Mouse (Mus musculus): ENCODE measurements at regions not wholly inside any gene's neighbourhood (a gene's known extent, or its start where the extent isn't known, plus 50 kb on each side); places are given as distances from the start of the nearest gene placed in this dataset.

- no peak for DNase-seq (ENCODE audit: low spot score in 2 of 2)
Measured at GRCm38 (mm10) chr3:149329615-149330014, 339.3 kb upstream of the Adgrl2 start.

GRCm38 (mm10) chr3:149326664-149327063 lies 336.3 kb upstream of the Adgrl2 start:
- DNase-seq (ENCODE audit: low spot score in 2 of 2): no peak

- DNase-seq (ENCODE audit: low spot score in 2 of 2): no peak
Measured at GRCm38 (mm10) chr3:149324088-149324487, 333.7 kb upstream of the Adgrl2 start.

- no peak for DNase-seq (ENCODE audit: low spot score in 2 of 2)
Measured at GRCm38 (mm10) chr3:149318728-149319127, 328.4 kb upstream of the Adgrl2 start.

GRCm38 (mm10) chr3:149314258-149314657 lies 323.9 kb upstream of the Adgrl2 start:
- no peak for DNase-seq (ENCODE audit: low spot score in 2 of 2)

- DNase-seq (ENCODE audit: low spot score in 2 of 2): no peak
Measured at GRCm38 (mm10) chr3:149313217-149313616, 322.9 kb upstream of the Adgrl2 start.

- DNase-seq (ENCODE audit: low spot score in 2 of 2): no peak
Measured at GRCm38 (mm10) chr3:149311576-149311975, 321.2 kb upstream of the Adgrl2 start.

GRCm38 (mm10) chr3:149306709-149307108 lies 316.4 kb upstream of the Adgrl2 start:
- DNase-seq (ENCODE audit: low spot score in 2 of 2): no peak

- DNase-seq (ENCODE audit: low spot score in 2 of 2): no peak
Measured at GRCm38 (mm10) chr3:149306291-149306690, 315.9 kb upstream of the Adgrl2 start.

- no peak for DNase-seq (ENCODE audit: low spot score in 2 of 2)
Measured at GRCm38 (mm10) chr3:149305440-149305839, 315.1 kb upstream of the Adgrl2 start.

GRCm38 (mm10) chr3:149305011-149305413 lies 314.7 kb upstream of the Adgrl2 start:
- DNase-seq (ENCODE audit: low spot score in 2 of 2): no peak

- no peak for DNase-seq (ENCODE audit: low spot score in 2 of 2)
Measured at GRCm38 (mm10) chr3:149303418-149303817, 313.1 kb upstream of the Adgrl2 start.

- no peak for DNase-seq (ENCODE audit: low spot score in 2 of 2)
Measured at GRCm38 (mm10) chr3:149300002-149300401, 309.6 kb upstream of the Adgrl2 start.

- no peak for DNase-seq (ENCODE audit: low spot score in 2 of 2)
Measured at GRCm38 (mm10) chr3:149296419-149296962, 306.1 kb upstream of the Adgrl2 start.

- DNase-seq (ENCODE audit: low spot score in 2 of 2): no peak
Measured at GRCm38 (mm10) chr3:149295942-149296341, 305.6 kb upstream of the Adgrl2 start.

GRCm38 (mm10) chr3:149295257-149295831 lies 305.0 kb upstream of the Adgrl2 start:
- no peak for DNase-seq (ENCODE audit: low spot score in 2 of 2)

GRCm38 (mm10) chr3:149294445-149294844 lies 304.1 kb upstream of the Adgrl2 start:
- DNase-seq (ENCODE audit: low spot score in 2 of 2): no peak

GRCm38 (mm10) chr3:149292459-149292858 lies 302.1 kb upstream of the Adgrl2 start:
- no peak for DNase-seq (ENCODE audit: low spot score in 2 of 2)

- DNase-seq (ENCODE audit: low spot score in 2 of 2): no peak
Measured at GRCm38 (mm10) chr3:149291473-149291872, 301.1 kb upstream of the Adgrl2 start.

- DNase-seq (ENCODE audit: low spot score in 2 of 2): no peak
Measured at GRCm38 (mm10) chr3:149290228-149290627, 299.9 kb upstream of the Adgrl2 start.

- no peak for DNase-seq (ENCODE audit: low spot score in 2 of 2)
Measured at GRCm38 (mm10) chr3:149287080-149287479, 296.7 kb upstream of the Adgrl2 start.

GRCm38 (mm10) chr3:149284976-149285375 lies 294.6 kb upstream of the Adgrl2 start:
- no peak for DNase-seq (ENCODE audit: low spot score in 2 of 2)

- no peak for DNase-seq (ENCODE audit: low spot score in 2 of 2)
Measured at GRCm38 (mm10) chr3:149280807-149281789, 290.7 kb upstream of the Adgrl2 start.
